Mouse (Mus musculus): ENCODE results near the gene Dcaf8. TPM values are rescaled to one million over a fixed set of nuclear protein-coding genes. Genes with fewer than 3 reads are reported as not detected.

Gene Dcaf8
- polyA plus RNA-seq, 1 experiment: 103 TPM

DNA sequence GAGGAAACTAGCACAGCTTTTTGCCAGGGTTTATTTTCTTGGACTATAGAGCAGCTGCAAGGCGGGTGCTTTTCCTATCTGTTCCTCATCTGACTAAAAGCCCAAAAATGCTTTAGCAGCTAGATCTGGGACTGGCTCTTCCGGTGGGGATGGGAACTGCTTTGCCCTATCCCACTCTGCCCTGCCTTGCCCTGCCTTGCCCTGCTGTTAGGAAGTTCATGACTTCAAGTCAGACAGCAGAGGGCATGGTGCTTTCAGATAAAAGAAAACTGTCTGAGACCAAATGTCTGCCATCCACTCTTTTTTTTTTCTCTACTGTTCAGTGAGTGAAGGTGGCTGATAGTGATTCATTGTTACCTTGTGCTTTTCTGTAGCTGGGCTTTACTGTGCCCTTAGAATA lies 43.7 kb downstream of the Dcaf8 start:
- H3K27me3 ChIP-seq (ENCODE audit: control insufficient read depth, insufficient read depth, low read length, poor library complexity, severe bottlenecking): no peaks in the 10 kb centered on the region
- no peak overlapping the region for H3K4me3 ChIP-seq (ENCODE audit: low read depth, low read length)
- TF ChIP-seq POLR2A (IDR thresholded peaks at IDR 0.05; ENCODE audit: insufficient read depth, low read length): no peak
- no peak for TF ChIP-seq EP300 (IDR thresholded peaks at IDR 0.05; ENCODE audit: insufficient read depth, low read depth, low read length)
- no peak for TF ChIP-seq CTCF (IDR thresholded peaks at IDR 0.05; ENCODE audit: low read depth, low read length)
- no peak overlapping the region for H3K27ac ChIP-seq (ENCODE audit: insufficient read depth, low read length)
- H3K4me1 ChIP-seq (ENCODE audit: control insufficient read depth, insufficient read depth, low read length): no peaks in the 10 kb centered on the region
- no peaks in the 10 kb centered on the region for H3K9me3 ChIP-seq (replicated peaks; ENCODE audit: control insufficient read depth, insufficient read depth, low read length, poor library complexity, severe bottlenecking)
- H3K9ac ChIP-seq (ENCODE audit: low read depth, poor library complexity, severe bottlenecking): no peak overlapping the region
- peaks cover 79% of the 10 kb centered on the region for H3K36me3 ChIP-seq (ENCODE audit: control insufficient read depth, insufficient read depth, low read length, poor library complexity, severe bottlenecking)

DNA sequence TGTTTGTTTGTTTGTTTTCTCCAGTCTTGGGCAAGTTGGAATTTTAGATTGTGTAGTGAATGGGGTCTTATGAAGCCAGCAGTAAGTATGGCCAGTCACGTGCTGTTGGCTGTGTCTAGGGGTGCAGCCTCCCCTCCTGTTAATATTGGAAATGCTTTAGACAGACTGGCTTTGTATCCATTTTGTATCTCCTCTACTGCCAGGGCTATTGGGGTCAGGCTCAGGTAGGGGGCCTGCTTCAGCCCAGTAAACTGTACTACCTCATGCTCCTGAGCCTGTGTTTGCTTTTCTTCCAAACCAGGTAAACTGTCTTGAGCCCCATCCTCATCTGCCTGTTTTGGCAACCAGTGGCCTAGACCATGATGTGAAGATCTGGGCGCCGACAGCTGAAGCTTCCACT lies 44.3 kb downstream of the Dcaf8 start:
- Histone ChIP-seq H3K9ac (ENCODE audit: low read depth, poor library complexity, severe bottlenecking) (no peak overlapping the region), H3K4me3 (ENCODE audit: low read depth, low read length) (no peak overlapping the region), H3K36me3 (ENCODE audit: control insufficient read depth, insufficient read depth, low read length, poor library complexity, severe bottlenecking) (peaks cover 81% of the 10 kb centered on the region), H3K27me3 (ENCODE audit: control insufficient read depth, insufficient read depth, low read length, poor library complexity, severe bottlenecking) (no peaks in the 10 kb centered on the region), H3K27ac (ENCODE audit: insufficient read depth, low read length) (no peak overlapping the region), H3K9me3 (replicated peaks; ENCODE audit: control insufficient read depth, insufficient read depth, low read length, poor library complexity, severe bottlenecking) (no peaks in the 10 kb centered on the region), H3K4me1 (ENCODE audit: control insufficient read depth, insufficient read depth, low read length) (no peaks in the 10 kb centered on the region)
- TF ChIP-seq POLR2A (IDR thresholded peaks at IDR 0.05; ENCODE audit: insufficient read depth, low read length) (no peak), EP300 (IDR thresholded peaks at IDR 0.05; ENCODE audit: insufficient read depth, low read depth, low read length) (no peak), CTCF (IDR thresholded peaks at IDR 0.05; ENCODE audit: low read depth, low read length) (no peak)

DNA sequence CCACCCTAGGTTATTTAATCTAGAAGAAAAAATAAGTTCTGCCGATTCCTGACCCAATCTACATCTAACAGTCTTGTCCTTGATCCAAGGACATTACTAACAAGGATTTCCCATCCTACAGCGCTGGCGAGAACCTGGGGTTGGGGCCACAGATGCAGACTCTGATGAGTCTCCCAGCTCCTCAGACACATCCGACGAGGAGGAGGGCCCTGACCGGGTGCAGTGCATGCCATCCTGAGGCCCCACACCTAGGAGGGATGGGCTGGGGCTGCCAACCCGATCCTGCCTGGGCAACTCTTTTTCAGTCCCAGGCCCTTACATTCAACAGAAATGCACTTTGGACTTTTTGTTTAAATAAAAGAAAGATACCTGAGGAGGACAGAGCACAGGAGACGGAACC lies 46.6 kb downstream of the Dcaf8 start:
- Histone ChIP-seq H3K27me3 (ENCODE audit: control insufficient read depth, insufficient read depth, low read length, poor library complexity, severe bottlenecking) (no peaks in the 10 kb centered on the region), H3K9me3 (replicated peaks; ENCODE audit: control insufficient read depth, insufficient read depth, low read length, poor library complexity, severe bottlenecking) (no peaks in the 10 kb centered on the region), H3K4me3 (ENCODE audit: low read depth, low read length) (no peak overlapping the region), H3K36me3 (ENCODE audit: control insufficient read depth, insufficient read depth, low read length, poor library complexity, severe bottlenecking) (peaks cover 71% of the 10 kb centered on the region), H3K4me1 (ENCODE audit: control insufficient read depth, insufficient read depth, low read length) (no peaks in the 10 kb centered on the region), H3K27ac (ENCODE audit: insufficient read depth, low read length) (peak overlapping the region; percentile 52; the same call in 1 of the 2 replicates), H3K9ac (ENCODE audit: low read depth, poor library complexity, severe bottlenecking) (no peak overlapping the region)
- TF ChIP-seq POLR2A (IDR thresholded peaks at IDR 0.05; ENCODE audit: insufficient read depth, low read length) (no peak), CTCF (IDR thresholded peaks at IDR 0.05; ENCODE audit: low read depth, low read length) (no peak), EP300 (IDR thresholded peaks at IDR 0.05; ENCODE audit: insufficient read depth, low read depth, low read length) (no peak)

DNA sequence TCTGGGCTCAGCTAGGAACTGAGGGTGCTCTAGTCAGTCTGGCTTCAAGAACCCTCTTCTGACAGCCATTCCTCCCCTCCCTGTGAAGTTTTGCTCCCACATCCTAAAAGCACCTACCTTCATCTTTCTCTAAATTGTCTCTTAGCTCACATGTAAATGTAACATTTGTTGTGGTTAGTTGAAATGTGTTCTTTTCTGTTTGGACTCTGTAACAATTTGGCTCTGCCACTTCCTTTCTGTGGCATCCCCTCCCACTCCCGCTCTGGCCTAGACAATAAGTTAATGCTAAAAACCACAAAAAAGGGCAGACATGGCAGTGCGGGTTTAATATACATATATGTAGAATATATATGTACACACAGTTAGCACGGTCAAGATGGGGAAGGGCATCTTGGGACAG lies 49.3 kb downstream of the Dcaf8 start:
- H3K9ac ChIP-seq (ENCODE audit: low read depth, poor library complexity, severe bottlenecking): no peak overlapping the region
- no peaks in the 10 kb centered on the region for H3K9me3 ChIP-seq (replicated peaks; ENCODE audit: control insufficient read depth, insufficient read depth, low read length, poor library complexity, severe bottlenecking)
- no peaks in the 10 kb centered on the region for H3K27me3 ChIP-seq (ENCODE audit: control insufficient read depth, insufficient read depth, low read length, poor library complexity, severe bottlenecking)
- TF ChIP-seq EP300 (IDR thresholded peaks at IDR 0.05; ENCODE audit: insufficient read depth, low read depth, low read length) (no peak), POLR2A (IDR thresholded peaks at IDR 0.05; ENCODE audit: insufficient read depth, low read length) (no peak), CTCF (IDR thresholded peaks at IDR 0.05; ENCODE audit: low read depth, low read length) (no peak)
- H3K36me3 ChIP-seq (ENCODE audit: control insufficient read depth, insufficient read depth, low read length, poor library complexity, severe bottlenecking): peaks cover 48% of the 10 kb centered on the region
- no peak overlapping the region for H3K27ac ChIP-seq (ENCODE audit: insufficient read depth, low read length)
- H3K4me3 ChIP-seq (ENCODE audit: low read depth, low read length): no peak overlapping the region
- peaks cover 3% of the 10 kb centered on the region for H3K4me1 ChIP-seq (ENCODE audit: control insufficient read depth, insufficient read depth, low read length)

DNA sequence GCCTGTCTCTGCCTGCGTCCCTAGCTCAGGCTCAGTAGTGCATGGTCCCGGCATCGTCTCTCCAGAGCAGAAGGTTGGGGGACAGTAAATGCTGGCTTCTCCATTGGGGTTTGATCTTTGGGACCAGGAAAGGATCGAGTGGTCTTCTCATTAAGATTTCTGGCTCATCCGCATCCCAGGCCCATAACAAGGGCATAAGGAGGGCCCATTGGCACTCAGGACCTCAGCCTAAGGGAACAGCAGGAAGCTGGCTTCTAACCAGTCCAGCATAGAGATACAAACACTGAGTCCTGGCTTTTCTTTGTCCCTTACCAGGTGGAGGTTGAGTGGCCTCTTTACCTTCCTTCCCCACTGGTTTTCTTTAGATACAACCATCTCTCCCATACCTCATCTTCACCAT lies 50.0 kb downstream of the Dcaf8 start:
- Histone ChIP-seq H3K9ac (ENCODE audit: low read depth, poor library complexity, severe bottlenecking) (no peak overlapping the region), H3K36me3 (ENCODE audit: control insufficient read depth, insufficient read depth, low read length, poor library complexity, severe bottlenecking) (peaks cover 42% of the 10 kb centered on the region), H3K4me3 (ENCODE audit: low read depth, low read length) (no peak overlapping the region), H3K4me1 (ENCODE audit: control insufficient read depth, insufficient read depth, low read length) (peaks cover 4% of the 10 kb centered on the region), H3K9me3 (replicated peaks; ENCODE audit: control insufficient read depth, insufficient read depth, low read length, poor library complexity, severe bottlenecking) (no peaks in the 10 kb centered on the region), H3K27ac (ENCODE audit: insufficient read depth, low read length) (no peak overlapping the region), H3K27me3 (ENCODE audit: control insufficient read depth, insufficient read depth, low read length, poor library complexity, severe bottlenecking) (no peaks in the 10 kb centered on the region)
- TF ChIP-seq POLR2A (IDR thresholded peaks at IDR 0.05; ENCODE audit: insufficient read depth, low read length): no peak
- TF ChIP-seq EP300 (IDR thresholded peaks at IDR 0.05; ENCODE audit: insufficient read depth, low read depth, low read length): no peak

DNA sequence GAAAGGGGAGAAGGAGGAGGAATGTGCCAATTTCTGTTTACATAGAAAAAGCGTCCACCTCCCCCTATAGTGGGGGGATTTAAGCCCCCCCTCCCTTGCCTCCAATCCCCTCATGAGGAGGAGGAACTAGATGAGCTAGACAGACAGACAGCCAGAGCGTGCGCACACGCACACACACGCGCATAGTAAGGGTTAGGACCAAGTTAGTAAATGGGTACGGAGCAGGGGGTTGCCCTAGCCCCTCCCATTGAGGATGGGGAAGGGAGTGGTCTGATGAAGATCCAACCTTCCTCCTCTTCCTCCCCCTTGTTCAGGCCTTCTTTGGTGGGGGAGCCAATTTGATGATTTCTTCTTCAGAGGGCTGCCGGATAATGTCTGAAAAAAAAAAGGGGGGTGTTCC lies 50.4 kb downstream of the Dcaf8 start:
- H3K27me3 ChIP-seq (ENCODE audit: control insufficient read depth, insufficient read depth, low read length, poor library complexity, severe bottlenecking): no peaks in the 10 kb centered on the region
- no peak for TF ChIP-seq EP300 (IDR thresholded peaks at IDR 0.05; ENCODE audit: insufficient read depth, low read depth, low read length)
- no peak for TF ChIP-seq POLR2A (IDR thresholded peaks at IDR 0.05; ENCODE audit: insufficient read depth, low read length)
- TF ChIP-seq CTCF (IDR thresholded peaks at IDR 0.05; ENCODE audit: low read depth, low read length): no peak
- H3K27ac ChIP-seq (ENCODE audit: insufficient read depth, low read length): no peak overlapping the region
- peaks cover 4% of the 10 kb centered on the region for H3K4me1 ChIP-seq (ENCODE audit: control insufficient read depth, insufficient read depth, low read length)
- no peak overlapping the region for H3K9ac ChIP-seq (ENCODE audit: low read depth, poor library complexity, severe bottlenecking)
- peaks cover 42% of the 10 kb centered on the region for H3K36me3 ChIP-seq (ENCODE audit: control insufficient read depth, insufficient read depth, low read length, poor library complexity, severe bottlenecking)
- no peaks in the 10 kb centered on the region for H3K9me3 ChIP-seq (replicated peaks; ENCODE audit: control insufficient read depth, insufficient read depth, low read length, poor library complexity, severe bottlenecking)
- H3K4me3 ChIP-seq (ENCODE audit: low read depth, low read length): no peak overlapping the region
